ENCODE assay signal across 27 mouse cellular contexts in genomic region chr10:120100806-120101205, GRCm38 (mm10).
"Had no signal": no experiment of that assay in that cellular context is flagged by ENCODE, and none has a peak within 500 bp of the region (broad histone marks: within the 10 kb centered on the region; RNA-seq: fewer than 3 reads in every experiment).

No protein-coding gene starts in this region.

- DNase-seq: gastrocnemius, adult 2 months; gastrocnemius, postnatal 10 days; gastrocnemius, postnatal 25 days; heart, postnatal 10 days; heart, postnatal 4 days; kidney, adult 11 months; kidney, adult 2 months; kidney, adult 9 months; kidney, postnatal 14 days; kidney, postnatal 36 days; layer of hippocampus, adult 9-11 months; layer of hippocampus, postnatal 36 days; left cerebral cortex, postnatal 4 days; lung, adult 18-20 months had no signal

- H3K27ac ChIP-seq: gastrocnemius, adult 2 months; heart, embryonic 10.5 days; hindbrain, embryonic 10.5 days; hindbrain, embryonic 12.5 days; hindbrain, embryonic 14.5 days; intestine, embryonic 15.5 days; kidney, embryonic 15.5 days; kidney, postnatal 0 days; limb, embryonic 13.5 days; limb, embryonic 15.5 days; liver, embryonic 14.5 days had no signal

- H3K4me3 ChIP-seq: gastrocnemius, adult 2 months; heart, embryonic 10.5 days; heart, embryonic 12.5 days; hindbrain, embryonic 10.5 days; hindbrain, embryonic 12.5 days; intestine, embryonic 15.5 days; kidney, embryonic 15.5 days; limb, embryonic 13.5 days; limb, embryonic 15.5 days had no signal

- ATAC-seq: hindbrain, embryonic 16.5 days; inflammation-experienced regulatory T-cells, adult 6 months; intestine, embryonic 15.5 days had no signal

- H3K4me2 ChIP-seq: heart, embryonic 12.5 days; hindbrain, embryonic 12.5 days; hindbrain, embryonic 14.5 days; intestine, embryonic 15.5 days; kidney, embryonic 15.5 days; limb, embryonic 13.5 days; limb, embryonic 15.5 days had no signal

- H3K4me1 ChIP-seq: heart, embryonic 10.5 days; hindbrain, embryonic 10.5 days; hindbrain, embryonic 12.5 days; intestine, embryonic 15.5 days; kidney, embryonic 15.5 days; limb, embryonic 13.5 days; limb, embryonic 15.5 days had no signal

- H3K36me3 ChIP-seq: intestine, embryonic 15.5 days had no signal

- H3K27me3 ChIP-seq: heart, embryonic 12.5 days; hindbrain, embryonic 12.5 days; intestine, embryonic 15.5 days; kidney, embryonic 15.5 days; limb, embryonic 13.5 days; limb, embryonic 15.5 days had no signal

- H3K9ac ChIP-seq: heart, embryonic 12.5 days; hindbrain, embryonic 12.5 days; hindbrain, embryonic 14.5 days; intestine, embryonic 15.5 days; kidney, embryonic 15.5 days; limb, embryonic 13.5 days; limb, embryonic 15.5 days; liver, embryonic 14.5 days had no signal

- H3K9me3 ChIP-seq: heart, embryonic 10.5 days; heart, embryonic 12.5 days; hindbrain, embryonic 10.5 days; hindbrain, embryonic 12.5 days; intestine, embryonic 15.5 days; kidney, embryonic 15.5 days; limb, embryonic 13.5 days; limb, embryonic 15.5 days had no signal
